Mouse (Mus musculus) kidney, postnatal 25 days (tissue): ENCODE data around the gene Gpkow.
"Not testable (repeated sequence)": the region's sequence is repeated elsewhere in the genome, so short reads cannot be mapped to it uniquely, and the experiment has no call there.

Experiments used
- DNase-seq, 2 experiments: peaks; one replicate each; pipeline ENCODE4 v3.0.0; 2021; ENCODE audit warnings: mixed read lengths in 2 of 2

The Gpkow gene

GRCm38 (mm10) chrX:7690486-7690885 lies 6.4 kb upstream of the Gpkow start:
- no peak for DNase-seq

GRCm38 (mm10) chrX:7692862-7693261 lies 4.1 kb upstream of the Gpkow start:
- DNase-seq = peak; percentile 52 to 60

GRCm38 (mm10) chrX:7696520-7696919 lies 411 bp upstream of the Gpkow start:
- no peak for DNase-seq

GRCm38 (mm10) chrX:7713764-7714134 lies 16.8 kb downstream of the Gpkow start:
- not testable (repeated sequence) for DNase-seq

GRCm38 (mm10) chrX:7714135-7714899 lies 17.4 kb downstream of the Gpkow start, which contains the start of gene Wdr45:
TSS of gene Wdr45 (plus strand) at chrX:7714333.
- DNase-seq = peak; percentile 95 to 97

- DNase-seq = peak in 1 of 2 experiments; percentile 30
These were observed 19.1 kb downstream of the Gpkow start for GRCm38 (mm10) chrX:7716058-7716457.

- DNase-seq = peak; percentile 64 to 81
These were observed 24.8 kb downstream of the Gpkow start, which contains the start of gene Gm45208 for GRCm38 (mm10) chrX:7721514-7722281. TSS of gene Gm45208 (plus strand) at chrX:7722245.

- DNase-seq = no peak
These were observed 25.3 kb downstream of the Gpkow start for GRCm38 (mm10) chrX:7722282-7722611.

- no peak for DNase-seq
These were observed 25.8 kb downstream of the Gpkow start for GRCm38 (mm10) chrX:7722691-7723090.

GRCm38 (mm10) chrX:7724135-7724534 lies 27.2 kb downstream of the Gpkow start:
- DNase-seq = no peak

- DNase-seq = no peak
These were observed 28.9 kb downstream of the Gpkow start for GRCm38 (mm10) chrX:7725841-7726240.

- DNase-seq = no peak
These were observed 30.2 kb downstream of the Gpkow start for GRCm38 (mm10) chrX:7727176-7727575.

GRCm38 (mm10) chrX:7728215-7728921 lies 31.4 kb downstream of the Gpkow start, which contains the start of gene Praf2:
TSS of gene Praf2 (plus strand) at chrX:7728439.
- peak; percentile 80 to 90 for DNase-seq

GRCm38 (mm10) chrX:7728922-7729265 lies 32.0 kb downstream of the Gpkow start:
- peak in 1 of 2 experiments; percentile 25 for DNase-seq

- peak; percentile 79 to 82 for DNase-seq
These were observed 36.7 kb downstream of the Gpkow start for GRCm38 (mm10) chrX:7733571-7734156.

- DNase-seq = peak; percentile 84 to 90
These were observed 42.6 kb downstream of the Gpkow start for GRCm38 (mm10) chrX:7739336-7740081.

- DNase-seq = peak in 1 of 2 experiments; percentile 56
These were observed 43.3 kb downstream of the Gpkow start for GRCm38 (mm10) chrX:7740082-7740819.

- no peak for DNase-seq
These were observed 44.2 kb downstream of the Gpkow start for GRCm38 (mm10) chrX:7741103-7741502.

- DNase-seq = no peak
These were observed 46.5 kb downstream of the Gpkow start for GRCm38 (mm10) chrX:7743470-7743869.

- DNase-seq = no peak
These were observed 48.0 kb downstream of the Gpkow start for GRCm38 (mm10) chrX:7744940-7745339.

GRCm38 (mm10) chrX:7745429-7745828 lies 48.5 kb downstream of the Gpkow start:
- DNase-seq = no peak
